Mouse (Mus musculus): Measurements from ENCODE around the gene Marveld1. TPM values are rescaled to one million over a fixed set of nuclear protein-coding genes. Genes with fewer than 3 reads are reported as not detected.
A peak's percentile ranks its signal among the peaks of the same experiment; 100 is the strongest.

The Marveld1 gene
- total RNA-seq, 2 experiments from 2014 or later, result 32.7 to 38.8 TPM

- DNase-seq, result no peak
Observed at GRCm38 (mm10) chr19:42139724-42140517, 7.3 kb upstream of the Marveld1 start.

GRCm38 (mm10) chr19:42141998-42142397 lies 5.2 kb upstream of the Marveld1 start:
- no peak for DNase-seq

GRCm38 (mm10) chr19:42142757-42143156 lies 4.4 kb upstream of the Marveld1 start:
- DNase-seq, result no peak

- DNase-seq, result no peak
Observed at GRCm38 (mm10) chr19:42144067-42144466, 3.1 kb upstream of the Marveld1 start.

- DNase-seq, result peak; percentile 88 to 90
Observed at GRCm38 (mm10) chr19:42144541-42145167, 2.5 kb upstream of the Marveld1 start.

- DNase-seq, result no peak
Observed at GRCm38 (mm10) chr19:42145210-42145609, 2.0 kb upstream of the Marveld1 start.

- DNase-seq, result no peak
Observed at GRCm38 (mm10) chr19:42145731-42146130, 1.5 kb upstream of the Marveld1 start.

- no peak for DNase-seq
Observed at GRCm38 (mm10) chr19:42146276-42147010, 757 bp upstream of the Marveld1 start.

- peak; percentile 80 to 84 for DNase-seq
Observed at GRCm38 (mm10) chr19:42147769-42148568, 769 bp downstream of the Marveld1 start.

- no peak for DNase-seq
Observed at GRCm38 (mm10) chr19:42148569-42148860, 1.3 kb downstream of the Marveld1 start.

- peak; percentile 89 to 92 for DNase-seq
Observed at GRCm38 (mm10) chr19:42151990-42152389, 4.8 kb downstream of the Marveld1 start.

GRCm38 (mm10) chr19:42157493-42158237 lies 10.5 kb downstream of the Marveld1 start:
- DNase-seq, result no peak

- DNase-seq, result no peak
Observed at GRCm38 (mm10) chr19:42158246-42159017, 11.2 kb downstream of the Marveld1 start.

- DNase-seq, result no peak
Observed at GRCm38 (mm10) chr19:42163764-42164163, 16.6 kb downstream of the Marveld1 start, which contains the start of gene Zfyve27. Gene Zfyve27, plus strand, starts transcription at chr19:42163951.

- DNase-seq, result no peak
Observed at GRCm38 (mm10) chr19:42164188-42164587, 17.0 kb downstream of the Marveld1 start.

GRCm38 (mm10) chr19:42166130-42166529 lies 18.9 kb downstream of the Marveld1 start:
- DNase-seq, result peak; percentile 94

GRCm38 (mm10) chr19:42166766-42167165 lies 19.6 kb downstream of the Marveld1 start:
- peak in 1 of 2 experiments; percentile 32 for DNase-seq

- DNase-seq, result no peak
Observed at GRCm38 (mm10) chr19:42167489-42167888, 20.3 kb downstream of the Marveld1 start.

GRCm38 (mm10) chr19:42169322-42169975 lies 22.2 kb downstream of the Marveld1 start:
- DNase-seq, result no peak
